Mouse (Mus musculus) kidney, adult 2 months (tissue): Measurements from ENCODE around the gene Etl4.

ENCODE experiments used
- CTCF ChIP-seq: fragments of 200-500 bp; conservative IDR thresholded peaks from 2 replicates; pipeline ENCODE4 v1.5.1; 2011; ENCODE audit warnings: low read depth, mild to moderate bottlenecking, control low read depth, low read length, moderate library complexity, mixed read lengths; ENCODE audit not compliant: insufficient read depth, insufficient read length
- POLR2A ChIP-seq: fragments of 200-500 bp; IDR thresholded peaks from one replicate; pipeline ENCODE4 v1.6.1; 2011; ENCODE audit warnings: low read depth, low read length, control low read depth

GRCm38 (mm10) chr2:20489090-20489489 is 579.5 kb downstream of the Etl4 start:
- TF ChIP-seq POLR2A (no peak), CTCF (no peak)
